Mouse (Mus musculus): Measurements from ENCODE around the gene Rbms2.
"Not testable (repeated sequence)": the region's sequence is repeated elsewhere in the genome, so short reads cannot be mapped to it uniquely, and the experiment has no call there.

Gene Rbms2

DNA sequence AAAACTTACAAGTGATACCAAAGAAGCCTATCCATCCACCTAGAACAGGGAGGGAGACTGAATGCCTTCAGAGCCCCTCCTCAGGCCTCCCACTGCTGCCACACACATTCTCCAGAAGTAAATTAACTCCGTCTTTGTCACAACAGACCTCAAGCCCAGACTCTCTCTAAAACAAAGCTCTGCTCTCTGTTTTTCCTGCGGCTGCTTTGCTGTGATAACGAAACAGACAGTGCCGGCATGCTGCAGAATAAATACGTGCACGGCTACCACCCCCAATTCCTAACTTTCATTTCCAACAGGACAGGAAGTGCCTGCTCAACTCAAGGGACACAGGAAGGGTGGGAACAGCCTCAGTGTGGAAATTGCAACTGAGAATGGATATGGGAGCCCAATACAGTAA lies at the start of gene Rbms2:
Rbms2 (minus strand) TSS at position 309 of the 400 bp plus-strand sequence.
- no peak for DNase-seq (ENCODE audit: low spot score)

DNA sequence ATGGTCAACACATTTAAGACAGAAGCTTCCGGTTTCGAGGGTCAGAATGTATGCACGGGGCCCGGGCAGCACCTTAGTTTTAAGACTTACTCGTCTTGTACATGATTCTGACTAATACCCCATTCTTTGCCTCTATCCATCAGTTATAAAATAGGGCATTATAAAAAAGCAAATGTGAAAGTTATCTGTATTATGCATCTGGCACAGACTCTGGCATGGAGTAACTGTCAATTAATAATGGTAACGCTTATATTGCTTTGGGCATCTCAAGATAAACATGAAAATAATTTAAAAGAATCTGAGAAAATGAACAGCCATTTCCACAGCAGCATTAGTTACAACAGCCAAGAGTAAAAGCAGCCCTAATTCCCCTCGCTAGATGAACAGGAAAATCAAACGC lies 47.9 kb upstream of the Rbms2 start:
- no peak for DNase-seq (ENCODE audit: low spot score)

DNA sequence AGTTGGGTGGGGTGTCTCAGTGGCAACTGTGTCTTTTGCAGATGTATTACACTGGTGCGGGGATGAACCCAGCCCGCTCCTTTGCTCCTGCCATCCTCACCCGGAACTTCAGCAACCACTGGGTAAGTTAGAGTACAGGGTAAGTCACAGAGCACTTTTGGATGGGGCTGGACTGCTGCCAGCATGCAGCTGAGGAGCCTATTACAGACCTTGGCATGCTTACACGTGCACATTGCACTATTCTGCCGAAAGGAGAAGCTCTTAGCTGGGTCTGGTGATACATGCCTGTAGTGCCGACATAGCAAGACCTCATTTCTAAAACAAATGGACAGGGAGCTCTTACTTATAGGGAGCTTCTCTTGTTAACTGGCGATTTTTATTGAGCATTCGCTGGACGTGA lies 47.5 kb upstream of the Rbms2 start:
- no peak for DNase-seq (ENCODE audit: low spot score)

DNA sequence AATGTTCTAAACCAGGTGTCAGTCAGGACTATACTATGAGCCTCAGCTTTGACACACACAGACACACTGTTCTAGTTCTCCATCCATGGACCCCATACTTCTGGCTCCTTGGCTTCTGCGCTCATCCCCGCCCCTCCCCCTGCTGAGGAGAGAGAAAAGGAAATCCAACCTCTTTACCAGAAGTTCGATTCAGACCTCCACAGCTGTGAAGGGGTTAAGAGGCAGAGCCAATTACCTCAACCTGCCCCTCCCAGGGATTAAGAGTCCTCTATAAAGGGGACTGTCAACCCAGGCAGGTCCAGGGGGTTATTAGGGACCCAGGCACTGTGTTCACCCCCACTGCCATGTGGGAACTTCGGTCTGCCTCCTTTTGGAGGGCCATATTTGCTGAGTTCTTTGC lies 45.4 kb upstream of the Rbms2 start, which contains the start of gene Mip:
Mip (plus strand) TSS at position 301 of the 400 bp plus-strand sequence.
- DNase-seq (ENCODE audit: low spot score) = no peak

DNA sequence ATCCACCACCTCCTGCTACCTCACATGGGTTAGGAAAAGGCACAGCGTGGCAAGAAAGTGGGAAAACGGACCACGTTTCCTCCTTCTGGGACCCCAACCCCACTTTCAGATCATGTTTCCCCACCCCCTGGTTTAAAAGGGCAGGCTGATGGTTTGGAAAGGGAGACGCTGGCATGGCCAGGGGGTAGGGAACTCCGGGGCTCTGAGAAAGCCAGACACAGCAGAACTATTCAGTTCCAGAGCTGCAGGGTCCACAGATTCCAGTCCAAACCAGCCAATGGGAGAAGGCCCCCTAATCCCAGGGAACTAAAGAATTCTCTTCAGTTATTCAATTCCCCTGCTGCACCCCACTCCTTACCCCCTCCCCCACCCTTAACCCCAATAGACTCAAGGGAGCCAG lies 45.0 kb upstream of the Rbms2 start:
- DNase-seq (ENCODE audit: low spot score) = no peak

DNA sequence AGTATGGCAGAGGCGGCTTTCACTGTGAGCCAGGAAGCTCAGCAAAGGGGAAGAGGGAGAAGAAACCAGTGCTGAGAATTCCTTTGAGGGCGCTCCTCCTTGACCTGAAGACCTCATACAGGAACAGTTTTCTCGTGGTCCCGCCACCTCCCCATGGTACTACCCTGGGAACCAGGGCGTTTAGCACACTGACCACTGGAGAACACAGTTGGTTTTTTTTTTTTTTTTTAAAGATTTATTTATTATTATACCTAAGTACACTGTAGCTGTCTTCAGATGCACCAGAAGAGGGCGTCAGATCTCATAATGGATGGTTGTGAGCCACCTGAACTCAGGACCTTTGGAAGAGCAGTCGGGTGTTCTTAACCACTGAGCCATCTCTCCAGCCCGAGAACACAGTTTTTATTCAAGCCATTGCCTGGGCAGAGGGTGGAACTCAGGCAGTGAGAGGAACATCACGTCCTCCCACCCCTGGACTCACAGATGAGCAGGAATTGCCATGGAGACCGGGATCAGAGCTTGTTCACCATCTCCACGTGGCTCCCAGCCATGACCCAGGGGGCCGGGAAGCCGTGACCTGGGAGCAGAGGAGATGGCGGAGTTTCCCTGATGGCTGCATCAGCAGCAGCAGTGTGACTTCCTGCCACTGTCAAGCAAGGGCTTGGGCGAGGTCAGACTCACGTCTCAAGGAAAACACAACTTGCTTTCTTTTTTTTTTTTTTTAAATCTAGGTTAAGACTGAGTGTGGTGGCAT lies 41.6 kb upstream of the Rbms2 start:
- no peak for DNase-seq (ENCODE audit: low spot score)

DNA sequence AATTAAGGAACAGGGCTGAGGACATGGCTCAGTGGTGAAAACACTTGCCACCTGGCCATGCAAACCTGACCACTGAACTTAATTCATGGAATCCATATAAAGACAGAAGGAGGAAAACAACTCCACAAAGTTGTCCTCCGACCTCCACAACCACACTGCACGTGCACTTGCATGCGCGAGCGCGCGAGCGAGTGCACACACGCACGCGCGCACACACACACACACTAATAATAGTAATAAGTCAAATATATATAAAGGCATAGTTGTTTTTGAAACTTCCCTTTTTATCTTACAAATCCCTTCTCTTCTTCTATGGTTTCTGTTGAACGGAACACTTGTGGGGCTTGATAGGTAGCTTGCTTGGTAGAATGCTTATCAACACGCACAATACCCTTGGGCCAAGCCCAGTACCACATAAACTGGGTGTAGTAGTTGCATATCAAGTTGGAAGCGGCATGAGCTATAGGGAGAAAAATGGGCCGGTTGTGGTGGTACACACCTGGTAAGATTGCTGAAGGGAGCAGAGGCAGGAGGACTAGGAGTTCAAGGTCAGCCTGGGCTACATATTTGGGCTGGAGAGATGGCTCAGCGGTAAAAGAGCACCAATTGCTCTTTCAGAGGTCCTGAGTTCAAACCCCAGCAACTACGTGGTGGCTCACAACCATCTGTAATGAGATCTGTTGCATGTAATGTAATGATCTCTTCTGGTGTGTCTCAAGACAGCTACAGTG lies 38.5 kb upstream of the Rbms2 start:
- DNase-seq (ENCODE audit: low spot score) = no peak

DNA sequence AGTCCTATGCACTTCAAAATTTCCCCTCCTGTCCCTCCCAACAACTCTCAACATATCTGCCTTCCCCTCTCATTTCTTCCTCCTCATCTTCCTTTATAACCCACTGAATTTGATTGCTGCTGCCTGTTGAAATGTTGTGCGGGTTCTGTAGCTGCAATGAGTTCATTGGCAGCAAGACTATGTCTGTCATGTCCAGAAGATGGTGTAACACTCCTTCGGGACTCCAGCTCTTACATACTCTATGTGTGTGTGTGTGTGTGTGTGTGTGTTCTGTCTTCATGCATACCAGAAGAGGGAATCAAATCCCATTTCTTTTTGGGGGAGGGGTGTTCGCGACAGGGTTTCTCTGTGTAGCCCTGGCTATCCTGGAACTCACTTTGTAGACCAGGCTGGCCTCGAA lies 34.9 kb upstream of the Rbms2 start:
- DNase-seq (ENCODE audit: low spot score) = no peak

DNA sequence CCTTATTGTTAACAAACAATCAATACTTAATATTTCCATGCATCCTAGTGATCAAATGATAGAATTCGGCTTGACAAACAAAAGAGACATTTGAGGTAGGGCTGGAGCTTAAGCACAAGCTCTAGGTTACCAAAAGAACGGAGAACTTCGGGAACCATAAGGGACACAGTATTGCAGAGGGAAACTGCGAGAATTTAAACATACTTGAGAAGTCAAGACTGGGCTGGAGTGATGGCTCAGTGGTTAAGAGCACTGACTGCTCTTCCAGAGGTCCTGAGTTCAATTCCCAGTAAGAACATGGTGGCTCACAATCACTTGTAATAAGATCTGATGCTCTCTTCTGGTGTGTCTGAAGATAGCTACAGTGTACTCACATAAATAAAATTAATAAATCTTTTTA lies 34.0 kb upstream of the Rbms2 start:
- DNase-seq (ENCODE audit: low spot score) = not testable (repeated sequence)

DNA sequence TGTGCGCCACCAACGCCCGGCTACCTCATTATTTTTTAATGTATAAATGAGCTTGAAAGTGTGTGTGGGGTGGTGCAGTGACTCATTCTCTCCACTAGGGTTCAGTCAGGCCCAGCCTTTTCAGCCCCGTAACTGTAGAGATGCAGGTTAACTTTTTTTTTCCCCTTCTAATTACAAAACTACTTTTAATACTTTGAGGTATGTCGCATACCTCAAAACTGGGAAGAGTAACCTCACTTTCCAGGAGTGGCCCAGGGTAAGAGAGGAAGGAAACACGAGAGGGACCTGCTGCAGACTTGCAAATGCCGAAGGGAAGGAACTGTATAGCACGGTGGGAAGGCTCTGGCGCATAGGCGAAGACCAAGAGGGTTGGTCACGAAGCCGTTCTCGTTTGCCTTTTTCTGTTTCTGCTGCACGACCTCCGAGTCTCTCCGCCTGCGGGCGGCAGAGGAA lies 32.8 kb upstream of the Rbms2 start:
- DNase-seq (ENCODE audit: low spot score) = peak; percentile 71

DNA sequence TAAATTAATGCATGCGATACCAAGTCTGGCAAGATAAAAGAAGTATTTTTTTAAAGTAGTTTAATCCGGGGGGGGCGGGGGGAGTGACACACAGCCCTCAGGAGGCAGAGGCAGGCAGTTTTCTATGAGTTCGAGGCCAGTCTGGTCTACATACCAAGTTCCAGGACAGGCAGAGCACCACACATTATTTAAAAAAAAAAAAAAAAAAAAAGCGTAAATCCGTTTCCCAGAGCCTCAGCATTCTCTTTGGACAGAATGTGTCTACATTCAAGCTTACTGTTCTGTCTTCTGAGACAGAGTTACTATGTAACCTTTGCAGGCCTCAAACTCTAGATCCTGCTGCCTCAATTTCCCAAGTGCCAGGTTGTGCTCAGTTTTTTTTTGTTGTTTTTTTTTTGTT lies 32.1 kb upstream of the Rbms2 start:
- no peak for DNase-seq (ENCODE audit: low spot score)

DNA sequence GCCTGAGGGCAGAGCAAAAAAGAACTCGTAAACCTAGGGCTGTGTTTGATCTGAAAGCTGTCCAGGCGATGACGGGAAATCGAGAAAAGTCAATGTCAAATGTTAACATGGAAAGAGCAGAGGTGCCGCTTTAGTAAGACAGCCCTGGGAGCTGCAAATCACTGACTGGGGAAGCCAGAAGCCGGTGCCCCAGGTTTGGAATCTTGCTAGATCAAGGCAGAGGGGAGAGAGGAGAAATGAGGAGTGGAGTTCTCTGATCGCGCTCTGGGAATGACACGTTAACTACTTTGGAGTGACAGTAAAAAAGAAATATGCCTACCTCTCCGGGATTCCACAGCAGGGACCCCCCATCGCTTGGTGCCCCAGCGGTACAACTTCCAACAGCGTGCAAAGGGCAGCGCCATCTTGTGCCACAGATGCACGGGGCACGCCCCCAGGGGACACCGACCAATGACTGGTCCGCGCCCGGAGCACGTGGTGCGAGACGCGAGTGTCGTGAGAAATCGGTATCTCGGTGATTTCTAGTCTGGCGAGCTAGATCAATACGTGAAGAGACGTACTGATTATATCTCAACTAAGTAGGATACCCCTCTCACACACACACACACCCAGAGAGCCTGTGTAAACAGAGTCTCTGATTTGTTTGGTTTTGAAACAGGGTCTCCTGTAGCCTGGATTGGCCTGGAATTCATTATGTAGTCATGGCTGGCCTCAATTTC lies 31.5 kb upstream of the Rbms2 start, which contains the start of gene Spryd4:
Spryd4 (minus strand) TSS at position 418 of the 719 bp plus-strand sequence.
- DNase-seq (ENCODE audit: low spot score) = peak; percentile 90

DNA sequence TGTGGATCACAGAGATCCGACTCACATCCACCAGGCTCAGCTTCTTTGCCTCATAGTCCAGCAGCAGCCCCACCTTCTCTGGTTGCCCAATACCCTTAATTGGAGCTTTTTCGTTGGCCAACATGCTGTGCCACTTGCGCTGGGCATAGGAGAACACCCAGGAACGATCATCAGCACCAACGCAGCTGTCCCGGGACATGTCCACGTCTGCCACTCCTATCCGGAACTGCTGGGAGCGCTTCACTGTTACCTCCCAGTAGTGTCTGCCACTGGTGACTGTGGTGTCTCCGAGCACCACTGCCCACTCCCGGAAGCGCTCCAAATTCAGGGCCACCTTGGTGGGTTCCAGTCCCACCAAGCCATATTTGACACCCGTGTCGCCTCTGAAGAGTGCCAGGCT lies 30.9 kb upstream of the Rbms2 start:
- DNase-seq (ENCODE audit: low spot score) = no peak

DNA sequence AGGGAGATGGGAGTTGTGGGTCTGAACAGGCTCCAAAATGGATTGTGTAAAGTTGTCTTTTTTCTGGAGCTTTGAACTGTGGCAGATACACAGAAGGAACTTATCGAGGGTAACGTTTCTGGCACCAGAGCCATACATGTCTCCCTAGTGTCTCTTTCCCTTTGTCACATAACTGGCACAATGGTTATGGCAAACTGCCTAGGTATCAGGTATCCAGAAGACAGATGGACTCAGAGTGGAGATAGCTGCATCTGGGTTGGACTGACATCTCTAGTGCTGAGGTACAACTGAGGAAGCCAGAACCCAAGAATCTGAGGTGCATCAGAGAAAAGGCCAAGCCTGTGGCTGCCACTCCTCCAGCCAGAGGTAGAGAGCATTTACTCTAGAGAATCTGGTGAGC lies 30.0 kb upstream of the Rbms2 start:
- DNase-seq (ENCODE audit: low spot score) = no peak

DNA sequence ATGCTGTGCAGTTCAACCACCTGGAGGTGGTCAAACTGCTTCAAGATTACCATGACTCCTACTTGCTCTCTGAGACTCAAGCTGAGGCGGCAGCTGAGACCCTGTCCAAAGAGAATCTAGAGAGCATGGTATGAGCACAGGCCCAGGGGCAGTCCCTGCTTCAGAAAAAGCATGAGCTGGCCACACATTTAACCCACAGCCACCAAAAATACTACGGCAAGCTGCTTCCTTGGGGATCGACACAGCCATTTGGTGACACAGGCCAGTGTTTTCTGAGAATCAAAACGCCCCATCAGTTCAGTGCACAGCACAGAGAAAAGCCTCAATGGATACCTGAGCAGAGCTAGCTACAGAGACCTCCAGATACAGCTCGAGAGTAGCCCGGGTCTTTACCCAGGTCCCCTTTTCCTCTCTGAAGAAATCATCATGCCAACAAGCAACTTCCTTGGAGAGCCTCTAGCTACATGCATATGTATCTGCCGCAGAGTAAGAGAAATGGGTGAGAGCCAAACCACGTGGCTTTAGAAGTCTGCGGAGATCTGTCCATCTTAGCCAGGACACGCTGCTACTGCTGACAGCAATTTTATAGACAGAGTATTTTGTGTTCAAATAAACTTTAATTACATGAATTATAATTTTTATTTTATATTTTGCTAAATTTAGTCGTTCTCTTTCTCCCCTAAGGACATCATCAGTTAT lies 29.4 kb upstream of the Rbms2 start:
- no peak for DNase-seq (ENCODE audit: low spot score)

DNA sequence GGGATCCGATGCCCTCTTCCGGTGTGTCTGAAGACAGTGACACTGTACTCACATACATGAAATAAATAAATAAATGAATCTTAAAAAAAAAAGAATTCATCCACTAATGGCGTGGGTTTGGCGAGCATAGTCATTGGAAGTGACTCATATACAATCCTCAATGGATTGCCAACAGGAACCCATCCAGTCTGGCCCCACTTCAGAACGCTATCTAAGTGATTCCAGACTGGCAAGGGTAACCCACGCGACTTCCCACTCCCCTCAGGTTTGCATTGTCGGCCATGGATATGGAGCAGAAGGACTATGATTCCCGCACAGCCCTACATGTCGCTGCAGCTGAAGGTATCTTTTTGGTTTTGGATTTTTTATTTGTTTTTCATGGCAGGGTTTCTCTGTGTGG lies 28.2 kb upstream of the Rbms2 start:
- peak; percentile 34 for DNase-seq (ENCODE audit: low spot score)

DNA sequence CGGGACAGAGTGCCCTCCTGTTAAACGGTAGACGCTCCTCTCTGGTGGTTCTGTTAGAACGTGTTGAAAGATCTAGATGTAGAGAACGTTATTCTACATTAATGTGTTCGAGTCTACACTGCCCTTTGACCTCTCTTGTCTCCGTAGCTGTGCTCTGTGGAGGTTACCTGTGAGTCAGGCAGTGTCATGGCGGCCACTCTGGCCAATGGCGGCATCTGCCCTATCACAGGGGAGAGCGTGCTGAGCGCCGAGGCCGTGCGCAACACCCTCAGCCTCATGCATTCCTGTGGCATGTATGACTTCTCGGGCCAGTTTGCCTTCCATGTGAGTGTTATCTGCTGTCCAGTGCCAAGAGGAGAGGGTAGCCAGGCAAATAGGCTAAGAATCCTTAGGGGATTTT lies 24.8 kb upstream of the Rbms2 start:
- DNase-seq (ENCODE audit: low spot score) = no peak

DNA sequence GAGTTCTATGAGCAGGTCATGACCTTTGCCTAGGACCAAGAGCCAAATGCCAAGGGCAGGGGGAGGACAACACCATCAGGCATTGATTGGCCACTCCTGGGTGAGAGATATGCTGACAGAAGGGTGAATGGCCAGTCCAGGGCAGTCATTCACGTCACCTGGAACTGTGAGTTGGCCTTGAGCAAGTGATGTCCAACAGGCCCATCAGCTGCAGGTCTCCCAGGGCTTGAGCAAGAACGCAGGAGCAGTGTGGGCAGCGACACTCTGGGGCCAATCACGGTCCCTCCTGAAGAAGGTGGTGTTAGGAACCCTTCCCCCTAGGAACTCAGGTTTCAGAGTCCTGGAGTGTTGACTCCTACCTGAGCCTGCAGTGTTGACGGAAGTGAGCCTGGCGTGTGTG lies 21.8 kb upstream of the Rbms2 start:
- DNase-seq (ENCODE audit: low spot score) = no peak

DNA sequence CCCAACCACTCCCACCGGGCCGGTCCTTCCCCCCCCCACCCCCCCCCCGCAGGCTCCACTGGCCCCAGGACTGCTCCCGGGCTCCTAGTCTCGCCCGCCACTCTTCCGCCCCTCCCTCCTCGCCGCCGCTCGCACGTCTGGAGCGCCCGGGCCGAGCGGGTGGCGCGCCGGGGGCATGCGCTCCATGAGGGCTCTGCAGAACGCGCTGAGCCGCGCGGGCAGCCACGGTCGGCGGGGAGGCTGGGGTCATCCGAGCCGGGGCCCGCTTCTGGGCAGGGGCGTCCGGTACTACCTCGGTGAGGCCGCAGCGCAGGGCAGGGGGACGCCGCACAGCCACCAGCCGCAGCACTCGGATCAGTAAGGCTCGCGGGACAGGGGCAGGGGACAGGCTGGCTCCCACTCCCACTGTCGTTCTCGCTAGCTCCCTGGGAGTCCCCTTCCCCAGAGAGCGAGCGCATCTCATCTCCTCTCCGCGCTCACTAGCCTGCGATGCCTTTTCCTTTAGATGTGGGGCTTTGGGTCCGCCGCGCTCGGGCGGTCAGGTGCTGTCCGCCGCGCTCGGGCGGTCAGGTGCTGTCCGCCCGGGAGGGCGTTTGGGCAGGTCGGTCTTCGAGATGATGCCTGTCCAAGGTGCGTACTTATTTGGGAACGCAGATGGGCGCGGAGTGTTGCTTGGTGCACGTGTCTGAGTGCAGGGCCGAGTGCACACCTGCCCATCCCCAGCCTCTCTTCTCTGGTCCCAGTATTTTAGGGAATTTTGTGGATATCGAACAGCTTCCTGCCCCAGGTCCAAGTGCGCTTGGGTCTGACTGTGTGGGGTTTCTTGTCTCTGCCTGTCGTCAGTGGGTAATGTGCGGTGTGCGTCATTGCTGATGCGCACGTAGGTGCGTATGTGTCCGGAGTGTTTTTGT lies 14.7 kb upstream of the Rbms2 start:
- peak; percentile 52 for DNase-seq (ENCODE audit: low spot score)

DNA sequence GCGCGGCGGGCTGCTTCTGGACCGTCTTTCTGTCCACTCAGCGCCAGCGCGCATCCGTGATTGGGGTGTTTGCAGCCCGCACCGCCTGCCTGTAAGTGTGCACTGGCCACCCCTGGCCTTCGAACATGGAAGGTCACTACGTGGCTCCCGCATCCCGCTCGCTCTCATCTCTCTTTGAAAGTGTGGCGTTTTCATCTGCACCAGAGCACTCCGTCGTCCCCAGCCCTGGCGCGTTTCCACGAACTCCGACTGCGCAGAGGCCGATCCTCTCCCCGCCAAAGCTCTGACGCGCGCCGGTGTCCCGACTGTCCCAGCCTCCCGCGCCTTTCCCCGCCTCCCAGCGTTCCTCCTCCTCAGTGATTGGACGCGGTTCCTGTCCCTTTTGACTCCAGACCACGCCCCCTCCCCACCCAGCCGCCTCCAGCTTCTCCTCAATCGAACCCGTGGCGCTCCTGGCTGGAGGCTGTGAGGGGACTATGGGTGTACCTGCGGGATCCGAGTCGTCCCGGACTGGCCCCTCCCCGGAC lies 14.0 kb upstream of the Rbms2 start, which contains the start of gene Gls2:
Gls2 (plus strand) TSS at position 434 of the 527 bp plus-strand sequence.
- peak; percentile 99 for DNase-seq (ENCODE audit: low spot score)

DNA sequence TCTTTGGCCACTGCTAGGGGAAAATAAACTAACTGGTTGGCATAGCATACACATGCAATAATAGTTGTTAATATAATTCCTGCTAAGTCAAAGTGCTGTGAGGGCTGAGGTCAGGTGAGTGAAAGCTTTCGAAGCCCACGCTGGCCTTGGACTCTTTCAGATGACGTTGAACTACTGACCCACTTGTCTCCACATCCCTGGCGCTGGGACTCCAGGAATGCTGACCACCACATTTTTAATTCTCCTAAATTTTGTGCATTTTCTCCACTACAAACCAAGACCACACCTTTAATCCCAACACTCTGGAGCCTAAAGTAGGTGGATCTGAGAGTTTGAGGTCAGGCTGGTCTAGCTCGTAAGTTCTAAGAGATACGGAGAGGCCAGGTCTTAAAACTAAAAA lies 13.0 kb upstream of the Rbms2 start:
- no peak for DNase-seq (ENCODE audit: low spot score)
